Mouse (Mus musculus) MEL (cell line): ENCODE results near the gene C1ql4. TPM values are rescaled to one million over a fixed set of nuclear protein-coding genes. Genes with fewer than 3 reads are reported as not detected.

Experiments used
- DNase-seq: peaks from one replicate; pipeline ENCODE4 v3.0.0; 2011; ENCODE audit warnings: low read depth, low spot score
- H3K27ac ChIP-seq: 2 replicates; pipeline ENCODE4 v1.5.1; 2012; ENCODE audit warnings: low read depth, mild to moderate bottlenecking, control low read depth, low read length, moderate library complexity; ENCODE audit not compliant: control insufficient read depth
- H3K27me3 ChIP-seq, 2 experiments: fragments of 150-350 bp in 1 of 2; sonication (generic) in 1 of 2; 2 replicates each; pipeline ENCODE4 v1.6.1; 2012; ENCODE audit warnings: low read length in 2 of 2, mild to moderate bottlenecking in 2 of 2, improper control_type of control experiment in 1 of 2, moderate library complexity in 1 of 2; ENCODE audit not compliant: insufficient read depth in 2 of 2, control insufficient read depth in 1 of 2
- H3K36me3 ChIP-seq, 2 experiments: 2 replicates each; pipeline ENCODE4 v1.6.1; 2012 to 2014; ENCODE audit warnings: low read length in 2 of 2, improper control_type of control experiment in 1 of 2, inconsistent platforms in 1 of 2, mild to moderate bottlenecking in 1 of 2; ENCODE audit not compliant: insufficient read depth in 2 of 2, control insufficient read depth in 1 of 2
- H3K4me1 ChIP-seq, 2 experiments: fragments of 150-350 bp in 1 of 2; sonication (generic) in 1 of 2; 2 replicates each; pipeline ENCODE4 v1.6.1; 2012; ENCODE audit warnings: low read length in 2 of 2, improper control_type of control experiment in 1 of 2, mild to moderate bottlenecking in 1 of 2; ENCODE audit not compliant: insufficient read depth in 2 of 2, control insufficient read depth in 1 of 2
- H3K4me3 ChIP-seq, 2 experiments: fragments of 150-350 bp in 1 of 2; sonication (generic) in 1 of 2; 2 replicates each; pipeline ENCODE4 v1.5.1; 2012; ENCODE audit warnings: low read depth in 2 of 2, low read length in 2 of 2, mild to moderate bottlenecking in 2 of 2, moderate library complexity in 2 of 2, control low read depth in 1 of 2, improper control_type of control experiment in 1 of 2; ENCODE audit not compliant: control insufficient read depth in 1 of 2, insufficient read depth in 1 of 2
- H3K79me2 ChIP-seq: 2 replicates; pipeline ENCODE4 v1.6.1; 2012; ENCODE audit warnings: mild to moderate bottlenecking, low read length, moderate library complexity; ENCODE audit not compliant: control insufficient read depth, poor library complexity, insufficient read depth
- H3K9ac ChIP-seq: 2 replicates; pipeline ENCODE4 v1.6.1; 2012; ENCODE audit warnings: low read depth, mild to moderate bottlenecking, control low read depth, low read length, moderate library complexity; ENCODE audit not compliant: control insufficient read depth, poor library complexity, severe bottlenecking
- H3K9me3 ChIP-seq: fragments of 150-350 bp; sonication (generic); replicated peaks from 2 replicates; pipeline ENCODE4 v1.6.1; 2012; ENCODE audit warnings: mild to moderate bottlenecking, low read length, improper control_type of control experiment, moderate library complexity; ENCODE audit not compliant: insufficient read depth
- CHD2 ChIP-seq: IDR thresholded peaks from 2 replicates; pipeline ENCODE4 v1.6.1; 2011; ENCODE audit warnings: low read length, improper control_type of control experiment
- CTCF ChIP-seq, 3 experiments: IDR thresholded peaks in 2 of 3; conservative IDR thresholded peaks in 1 of 3; 2 replicates each; pipeline ENCODE4 v1.5.1; 2011 to 2012; ENCODE audit warnings: low read length in 3 of 3, low read depth in 2 of 3, mild to moderate bottlenecking in 2 of 3, improper control_type of control experiment in 1 of 3, inconsistent platforms in 1 of 3, mixed read lengths in 1 of 3, moderate library complexity in 1 of 3; ENCODE audit not compliant: control insufficient read depth in 1 of 3, insufficient read depth in 1 of 3, poor library complexity in 1 of 3, severe bottlenecking in 1 of 3
- ELF1 ChIP-seq: IDR thresholded peaks from 2 replicates; pipeline ENCODE4 v1.6.1; 2014; ENCODE audit warnings: low read depth, mild to moderate bottlenecking, inconsistent platforms, low read length, improper control_type of control experiment, moderate library complexity
- ETS1 ChIP-seq: IDR thresholded peaks from 2 replicates; pipeline ENCODE4 v1.6.1; 2012; ENCODE audit warnings: low read depth, mild to moderate bottlenecking, inconsistent platforms, low read length, improper control_type of control experiment, moderate library complexity
- GATA1 ChIP-seq: IDR thresholded peaks from 2 replicates; pipeline ENCODE4 v1.6.1; 2011; ENCODE audit warnings: low read depth, low read length, improper control_type of control experiment
- HCFC1 ChIP-seq: IDR thresholded peaks from 2 replicates; pipeline ENCODE4 v1.6.1; 2012; ENCODE audit warnings: low read depth, mild to moderate bottlenecking, inconsistent platforms, low read length, improper control_type of control experiment, moderate library complexity
- JUND ChIP-seq: IDR thresholded peaks from 2 replicates; pipeline ENCODE4 v1.6.1; 2011; ENCODE audit warnings: low read depth, mild to moderate bottlenecking, improper control_type of control experiment, low read length
- MAZ ChIP-seq: IDR thresholded peaks from 2 replicates; pipeline ENCODE4 v1.6.1; 2012; ENCODE audit warnings: low read depth, mild to moderate bottlenecking, inconsistent platforms, low read length, improper control_type of control experiment
- MXI1 ChIP-seq: IDR thresholded peaks from 2 replicates; pipeline ENCODE4 v1.6.1; 2011; ENCODE audit warnings: mild to moderate bottlenecking, low read depth, low read length, improper control_type of control experiment
- MYB ChIP-seq: IDR thresholded peaks from 2 replicates; pipeline ENCODE4 v1.6.1; 2011; ENCODE audit warnings: mild to moderate bottlenecking, low read depth, low read length, improper control_type of control experiment
- MYC ChIP-seq: IDR thresholded peaks from 2 replicates; pipeline ENCODE4 v1.6.1; 2011; ENCODE audit warnings: low read depth, mild to moderate bottlenecking, low read length, improper control_type of control experiment, moderate library complexity
- NRF1 ChIP-seq: IDR thresholded peaks from 2 replicates; pipeline ENCODE4 v1.6.1; 2014; ENCODE audit warnings: low read depth, mild to moderate bottlenecking, inconsistent platforms, low read length, improper control_type of control experiment, moderate library complexity; ENCODE audit not compliant: poor library complexity, insufficient read depth, severe bottlenecking
- POLR2AphosphoS2 ChIP-seq: IDR thresholded peaks from 2 replicates; pipeline ENCODE4 v1.6.1; 2011; ENCODE audit warnings: low read length, improper control_type of control experiment
- POLR2AphosphoS5 ChIP-seq: IDR thresholded peaks from 2 replicates; pipeline ENCODE4 v1.6.1; 2012; ENCODE audit warnings: low read depth, borderline replicate concordance, mild to moderate bottlenecking, inconsistent platforms, low read length, moderate library complexity, mixed read lengths
- RAD21 ChIP-seq: IDR thresholded peaks from 2 replicates; pipeline ENCODE4 v1.6.1; 2011; ENCODE audit warnings: mild to moderate bottlenecking, low read depth, low read length, improper control_type of control experiment
- RCOR1 ChIP-seq: IDR thresholded peaks from 2 replicates; pipeline ENCODE4 v1.6.1; 2012; ENCODE audit warnings: low read depth, mild to moderate bottlenecking, inconsistent platforms, low read length, improper control_type of control experiment
- TAL1 ChIP-seq: IDR thresholded peaks from 2 replicates; pipeline ENCODE4 v1.6.1; 2012; ENCODE audit warnings: mild to moderate bottlenecking, inconsistent platforms, low read length, moderate library complexity, mixed read lengths
- TBP ChIP-seq: IDR thresholded peaks from 2 replicates; pipeline ENCODE4 v1.8.0; 2011; ENCODE audit warnings: low read depth, low read length, improper control_type of control experiment
- TCF12 ChIP-seq: IDR thresholded peaks from 2 replicates; pipeline ENCODE4 v1.6.1; 2014; ENCODE audit warnings: low read depth, mild to moderate bottlenecking, inconsistent platforms, low read length, improper control_type of control experiment, moderate library complexity
- ZC3H11A ChIP-seq: IDR thresholded peaks from 2 replicates; pipeline ENCODE4 v1.6.1; 2012; ENCODE audit warnings: low read depth, mild to moderate bottlenecking, inconsistent platforms, low read length, improper control_type of control experiment
- ZNF384 ChIP-seq: IDR thresholded peaks from 2 replicates; pipeline ENCODE4 v1.6.1; 2012; ENCODE audit warnings: low read depth, mild to moderate bottlenecking, inconsistent platforms, low read length, improper control_type of control experiment
- polyA plus RNA-seq, 2 experiments: library from polyadenylated mRNA; stranded (reverse) in 1 of 2; unstranded in 1 of 2; fragments of >175 nt in 1 of 2; fragments of >200 nt in 1 of 2; gene quantifications; 2 replicates each; pipeline versions ENCODE4 v1.2.1 to v1.2.4; 2012; ENCODE audit warnings: low replicate concordance in 2 of 2, low read depth in 1 of 2; ENCODE audit not compliant: insufficient read length in 2 of 2, insufficient read depth in 1 of 2, missing spikeins in 1 of 2
- total RNA-seq: library from RNA; depleted of rRNA; stranded (reverse); fragments of 300-350 nt; gene quantifications from 2 replicates; pipeline ENCODE4 v1.2.3, GENCODE M21; 2012

The C1ql4 gene
- total and polyA plus RNA-seq, 3 experiments = 0.08 to 0.15 TPM; not detected in 1

DNA sequence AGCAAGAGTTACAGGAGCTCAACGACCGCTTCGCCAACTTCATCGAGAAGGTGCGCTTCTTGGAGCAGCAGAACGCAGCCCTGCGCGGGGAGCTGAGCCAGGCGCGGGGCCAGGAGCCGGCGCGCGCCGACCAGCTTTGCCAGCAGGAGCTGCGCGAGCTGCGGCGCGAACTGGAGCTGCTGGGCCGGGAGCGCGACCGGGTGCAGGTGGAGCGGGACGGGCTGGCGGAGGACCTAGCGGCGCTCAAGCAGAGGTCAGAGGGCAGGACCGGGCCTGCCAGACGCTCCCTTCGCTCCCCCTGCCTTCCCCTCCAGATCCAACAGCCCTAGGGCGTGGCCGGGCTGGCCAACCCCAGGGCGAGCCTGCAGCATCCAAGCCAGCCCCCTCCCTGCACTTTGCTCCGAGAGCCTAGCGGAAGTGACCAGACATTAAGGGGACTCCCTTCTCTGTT, 32.1 kb downstream of the C1ql4 start:
- H3K9me3 ChIP-seq = no peaks in the 10 kb centered on the region
- TF ChIP-seq TBP (no peak), ZNF384 (no peak), POLR2AphosphoS5 (no peak), TCF12 (no peak), HCFC1 (no peak), JUND (no peak), RAD21 (no peak), ETS1 (no peak), RCOR1 (no peak), MXI1 (no peak), ZC3H11A (no peak), POLR2AphosphoS2 (no peak), MAZ (no peak), NRF1 (no peak), CTCF (IDR thresholded peaks at IDR 0.05 in 2 of 3, conservative IDR thresholded peaks at IDR 0.05 in 1 of 3; ENCODE audit: control insufficient read depth in 1 of 3, insufficient read depth in 1 of 3, low read depth in 2 of 3, low read length in 3 of 3, poor library complexity in 1 of 3, severe bottlenecking in 1 of 3) (no peak)
- H3K27ac ChIP-seq = no peak overlapping the region
- no peak overlapping the region for H3K9ac ChIP-seq
- no peaks in the 10 kb centered on the region for H3K36me3 ChIP-seq
- no peak for DNase-seq
- no peaks in the 10 kb centered on the region for H3K79me2 ChIP-seq
- no peak overlapping the region for H3K4me3 ChIP-seq
- peaks cover 9 to 12% of the 10 kb centered on the region in 2 experiments; a peak in 3 of 4 replicates for H3K27me3 ChIP-seq
- H3K4me1 ChIP-seq = no peaks in the 10 kb centered on the region

DNA sequence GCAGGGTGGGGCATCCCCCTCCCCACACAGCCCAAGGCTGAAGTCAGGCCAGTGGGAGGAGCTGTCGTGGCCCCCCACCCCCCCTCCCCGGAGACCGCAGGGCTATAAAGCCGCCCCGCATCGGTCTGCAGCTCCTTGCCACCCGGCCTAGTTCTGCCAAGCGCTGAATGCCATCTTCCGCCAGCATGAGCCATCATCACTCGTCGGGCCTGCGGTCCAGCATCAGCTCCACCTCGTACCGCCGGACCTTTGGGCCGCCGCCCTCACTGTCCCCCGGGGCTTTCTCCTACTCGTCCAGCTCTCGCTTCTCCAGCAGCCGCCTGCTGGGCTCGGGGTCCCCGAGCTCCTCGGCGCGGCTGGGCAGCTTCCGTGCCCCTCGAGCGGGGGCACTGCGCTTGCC, 32.6 kb downstream of the C1ql4 start, which contains the start of gene Prph:
Gene Prph, plus strand, starts transcription at position 135 of the 400 bp plus-strand sequence.
- Histone ChIP-seq H3K9me3 (no peaks in the 10 kb centered on the region), H3K4me1 (no peaks in the 10 kb centered on the region), H3K79me2 (no peaks in the 10 kb centered on the region), H3K4me3 (no peak within 1 kb of the TSS), H3K27ac (no peak within 1 kb of the TSS), H3K36me3 (no peaks in the 10 kb centered on the region), H3K27me3 (peaks cover 9% of the 10 kb centered on the region in 2 experiments; a peak in 3 of 4 replicates), H3K9ac (no peak within 1 kb of the TSS)
- TF ChIP-seq RCOR1 (no peak), MXI1 (no peak), ETS1 (no peak), MYC (no peak), MYB (no peak), ELF1 (no peak), TAL1 (no peak), CHD2 (no peak), GATA1 (no peak)
- DNase-seq = no peak
